Mouse (Mus musculus) cerebellum, adult 2 months (tissue): ENCODE results near the gene Map3k9.

Experiments
- CTCF ChIP-seq: fragments of 200-500 bp; IDR thresholded peaks from 2 replicates; pipeline ENCODE4 v1.5.1; 2011; ENCODE audit warnings: low read depth, mild to moderate bottlenecking, control low read depth, low read length, moderate library complexity, borderline replicate concordance; ENCODE audit not compliant: insufficient read depth
- POLR2A ChIP-seq: fragments of 200-500 bp; IDR thresholded peaks from 2 replicates; pipeline ENCODE4 v1.6.1; 2011; ENCODE audit warnings: low read length, control low read depth, borderline replicate concordance; ENCODE audit not compliant: insufficient read depth

DNA sequence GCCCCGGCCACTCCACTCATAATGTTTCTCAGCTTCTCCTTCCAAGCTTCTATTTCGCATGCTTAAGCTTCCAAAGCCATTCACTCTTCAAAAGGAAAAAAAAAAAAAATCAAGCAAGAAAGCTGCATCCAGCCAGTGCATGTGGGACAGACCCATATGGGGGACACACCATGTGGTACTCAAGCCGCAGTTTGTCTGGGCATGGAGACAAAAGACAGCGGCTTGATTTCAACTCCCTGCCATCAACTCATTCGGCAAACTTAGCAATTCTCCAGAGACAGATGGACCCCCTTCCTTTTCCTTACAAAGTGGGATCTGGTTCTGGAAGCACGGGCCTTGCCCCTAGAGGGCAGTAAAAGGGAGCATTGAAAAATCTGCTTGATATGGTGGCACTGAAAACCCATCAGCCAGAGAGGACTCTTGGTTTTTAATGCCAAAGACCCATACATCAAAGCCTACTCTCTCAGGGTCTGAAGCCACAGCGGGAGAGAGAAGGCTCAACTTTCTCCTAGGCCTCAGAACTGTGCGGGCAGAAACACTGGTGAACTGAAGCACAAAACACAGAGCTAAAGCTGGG is 54.6 kb downstream of the Map3k9 start:
- TF ChIP-seq CTCF (peak; percentile 20; the same call in 1 of the 2 replicates), POLR2A (no peak)
